Mouse (Mus musculus): ENCODE measurements at regions not wholly inside any gene's neighbourhood (a gene's known extent, or its start where the extent isn't known, plus 50 kb on each side); places are given as distances from the start of the nearest gene placed in this dataset.

- TF ChIP-seq CTCF (IDR thresholded peaks at IDR 0.05; ENCODE audit: low read depth) (no peak), EP300 (IDR thresholded peaks at IDR 0.05; ENCODE audit: low read depth) (no peak)
Observed at GRCm38 (mm10) chr3:61308764-61309163, 52.7 kb upstream of the Rap2b start.
